ENCODE assay signal across 22 mouse cellular contexts in the genomic region with DNA sequence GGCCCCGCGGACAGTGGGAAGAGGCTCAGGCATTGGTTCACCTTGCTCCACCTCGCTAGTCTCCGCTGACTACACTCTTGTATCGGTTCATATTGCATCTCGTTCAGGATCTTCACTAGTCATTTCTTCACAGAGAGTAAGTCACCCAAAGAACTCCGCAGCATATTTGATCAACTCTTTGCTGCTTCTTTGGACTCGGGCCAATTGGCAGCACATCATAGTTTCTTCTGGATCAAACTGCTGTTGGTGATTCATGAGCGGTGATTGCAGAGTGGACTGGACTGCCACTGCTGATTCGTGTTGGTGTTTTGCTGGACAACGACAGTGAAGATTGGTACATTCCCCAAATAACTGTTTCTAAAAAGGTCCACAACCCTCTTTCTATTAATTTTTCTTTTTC.
DNase-seq lines count a peak whose midpoint lies in the region; ATAC-seq and TF ChIP-seq lines count a peak whose summit lies in the region.
"Had no signal": no experiment of that assay in that cellular context is flagged by ENCODE, and none has a peak within 500 bp of the region (broad histone marks: within the 10 kb centered on the region; RNA-seq: fewer than 3 reads in every experiment).

No protein-coding gene starts in this region.

- 80% methylated on average over 11 of the region's 11 CpGs for WGBS in heart, embryonic 11.5 days (ENCODE audit: insufficient replicate concordance)
- WGBS in liver, adult 2 months = 69% methylated on average over 11 of the region's 11 CpGs
- 76% methylated on average over 11 of the region's 11 CpGs for WGBS in liver, embryonic 12.5 days (ENCODE audit: insufficient replicate concordance)

- peak; percentile 67 for DNase-seq in heart, adult 11 months
- DNase-seq in liver, adult 2 months (ENCODE audit: extremely low read depth, low read depth, low spot score) = peak; percentile 43
- peak; percentile 38 for DNase-seq in adrenal gland, adult 2 months
- DNase-seq in gonadal fat pad, adult 2 months (ENCODE audit: low read depth) = peak; percentile 3
- DNase-seq in kidney, adult 18-20 months = no peak
- DNase-seq: gastrocnemius, postnatal 10 days; heart, adult 18-20 months; kidney, adult 9 months; lung, postnatal 14 days; right cerebral cortex, adult 18-20 months; thymus, postnatal 36 days had no signal

- H3K27ac ChIP-seq in heart, embryonic 11.5 days (ENCODE audit: low read depth, low read length) = no peak overlapping the region
- no peak overlapping the region for H3K27ac ChIP-seq in liver, adult 2 months (replicated peaks; ENCODE audit: insufficient read depth, low read depth, low read length)
- H3K27ac ChIP-seq in liver, embryonic 12.5 days = no peak overlapping the region
- H3K27ac ChIP-seq: forebrain, embryonic 10.5 days; heart, embryonic 13.5 days; hindbrain, embryonic 14.5 days; limb, embryonic 13.5 days; liver, embryonic 14.5 days; midbrain, embryonic 12.5 days; neural tube, embryonic 15.5 days; stomach, embryonic 15.5 days had no signal

- H3K36me3 ChIP-seq in heart, embryonic 11.5 days (ENCODE audit: control insufficient read depth, insufficient read depth, low read length) = no peaks in the 10 kb centered on the region
- H3K36me3 ChIP-seq in liver, adult 2 months (ENCODE audit: control insufficient read depth, insufficient read depth, low read length) = no peaks in the 10 kb centered on the region
- H3K36me3 ChIP-seq in liver, embryonic 12.5 days = no peaks in the 10 kb centered on the region
- H3K36me3 ChIP-seq: forebrain, embryonic 10.5 days; heart, embryonic 13.5 days; limb, embryonic 13.5 days; midbrain, embryonic 12.5 days; neural tube, embryonic 15.5 days; stomach, embryonic 15.5 days had no signal

- ATAC-seq in heart, embryonic 11.5 days (replicated peaks; ENCODE audit: insufficient number of reproducible peaks, low FRiP score, low TSS enrichment) = no peak
- no peak for ATAC-seq in liver, embryonic 12.5 days
- ATAC-seq: forebrain, embryonic 16.5 days had no signal

- no peak overlapping the region for H3K4me2 ChIP-seq in heart, embryonic 11.5 days
- H3K4me2 ChIP-seq in liver, embryonic 12.5 days = no peak overlapping the region
- H3K4me2 ChIP-seq: heart, embryonic 13.5 days; hindbrain, embryonic 14.5 days; limb, embryonic 13.5 days; midbrain, embryonic 12.5 days; neural tube, embryonic 15.5 days; stomach, embryonic 15.5 days had no signal

- H3K9me3 ChIP-seq in heart, embryonic 11.5 days (replicated peaks; ENCODE audit: control insufficient read depth, low read length) = no peaks in the 10 kb centered on the region; the same call in 1 of the 2 replicates
- no peaks in the 10 kb centered on the region for H3K9me3 ChIP-seq in liver, embryonic 12.5 days (replicated peaks)
- H3K9me3 ChIP-seq: forebrain, embryonic 10.5 days; heart, embryonic 13.5 days; limb, embryonic 13.5 days; midbrain, embryonic 12.5 days; neural tube, embryonic 15.5 days; stomach, embryonic 15.5 days had no signal

- no peak for TF ChIP-seq CTCF in liver, adult 2 months (IDR thresholded peaks at IDR 0.05; ENCODE audit: low read depth, low read length)

- no peaks in the 10 kb centered on the region for H3K79me2 ChIP-seq in liver, adult 2 months (ENCODE audit: control insufficient read depth, insufficient read depth, low read length)

- H3K9ac ChIP-seq in heart, embryonic 11.5 days (ENCODE audit: low read depth, low read length) = no peak overlapping the region
- H3K9ac ChIP-seq in liver, adult 2 months (ENCODE audit: low read depth, low read length) = no peak overlapping the region
- no peak overlapping the region for H3K9ac ChIP-seq in liver, embryonic 12.5 days
- H3K9ac ChIP-seq: heart, embryonic 13.5 days; hindbrain, embryonic 14.5 days; limb, embryonic 13.5 days; liver, embryonic 14.5 days; midbrain, embryonic 12.5 days; neural tube, embryonic 15.5 days; stomach, embryonic 15.5 days had no signal

- H3K27me3 ChIP-seq in heart, embryonic 11.5 days (ENCODE audit: control insufficient read depth, insufficient read depth, low read length) = no peaks in the 10 kb centered on the region
- H3K27me3 ChIP-seq in liver, adult 2 months (ENCODE audit: control insufficient read depth, insufficient read depth, low read length) = no peaks in the 10 kb centered on the region
- no peaks in the 10 kb centered on the region for H3K27me3 ChIP-seq in liver, embryonic 12.5 days (replicated peaks)
- H3K27me3 ChIP-seq: heart, embryonic 13.5 days; midbrain, embryonic 12.5 days; neural tube, embryonic 15.5 days; stomach, embryonic 15.5 days had no signal

- TF ChIP-seq POLR2A in liver, adult 2 months (IDR thresholded peaks at IDR 0.05; ENCODE audit: extremely low read depth, insufficient read depth, low read length) = no peak

- H3K4me1 ChIP-seq in heart, embryonic 11.5 days (ENCODE audit: control insufficient read depth, insufficient read depth, low read length) = no peaks in the 10 kb centered on the region
- no peaks in the 10 kb centered on the region for H3K4me1 ChIP-seq in liver, adult 2 months (ENCODE audit: control insufficient read depth, insufficient read depth, low read length)
- no peaks in the 10 kb centered on the region for H3K4me1 ChIP-seq in liver, embryonic 12.5 days
- H3K4me1 ChIP-seq: forebrain, embryonic 10.5 days; heart, embryonic 13.5 days; limb, embryonic 13.5 days; midbrain, embryonic 12.5 days; stomach, embryonic 15.5 days had no signal

- no peak overlapping the region for H3K4me3 ChIP-seq in heart, embryonic 11.5 days (ENCODE audit: low read depth, low read length)
- H3K4me3 ChIP-seq in liver, adult 2 months (ENCODE audit: insufficient read depth, low read depth, low read length) = no peak overlapping the region
- H3K4me3 ChIP-seq in liver, embryonic 12.5 days = no peak overlapping the region
- H3K4me3 ChIP-seq: forebrain, embryonic 10.5 days; heart, embryonic 13.5 days; limb, embryonic 13.5 days; midbrain, embryonic 12.5 days; neural tube, embryonic 15.5 days; stomach, embryonic 15.5 days had no signal
